Mouse (Mus musculus) kidney, adult 2 months (tissue): ENCODE data around the gene Pld1. TPM values are rescaled to one million over a fixed set of nuclear protein-coding genes. Genes with fewer than 3 reads are reported as not detected.
A peak's percentile ranks its signal among the peaks of the same experiment; 100 is the strongest.

Experiments used
- DNase-seq: peaks from one replicate; pipeline ENCODE4 v3.0.0; 2021
- H3K27ac ChIP-seq: fragments of 200-500 bp; 2 replicates; pipeline ENCODE4 v1.5.1; 2012; ENCODE audit warnings: low read depth, low read length, control low read depth, inconsistent platforms; ENCODE audit not compliant: insufficient read depth
- H3K27me3 ChIP-seq: fragments of 200-500 bp; replicated peaks from 2 replicates; pipeline ENCODE4 v1.6.1; 2012; ENCODE audit warnings: mild to moderate bottlenecking, moderate library complexity, low read length, inconsistent platforms; ENCODE audit not compliant: control insufficient read depth, insufficient read depth
- H3K36me3 ChIP-seq: fragments of 200-500 bp; 2 replicates; pipeline ENCODE4 v1.6.1; 2012; ENCODE audit warnings: mild to moderate bottlenecking, moderate library complexity, low read length, inconsistent platforms; ENCODE audit not compliant: control insufficient read depth, insufficient read depth
- H3K4me1 ChIP-seq: fragments of 200-500 bp; 2 replicates; pipeline ENCODE4 v1.6.1; 2011; ENCODE audit warnings: low read length; ENCODE audit not compliant: control insufficient read depth, insufficient read depth
- H3K4me3 ChIP-seq: fragments of 200-500 bp; 2 replicates; pipeline ENCODE4 v1.5.1; 2011; ENCODE audit warnings: mild to moderate bottlenecking, low read depth, low read length, control low read depth; ENCODE audit not compliant: insufficient read depth
- CTCF ChIP-seq: fragments of 200-500 bp; conservative IDR thresholded peaks from 2 replicates; pipeline ENCODE4 v1.5.1; 2011; ENCODE audit warnings: low read depth, mild to moderate bottlenecking, control low read depth, low read length, moderate library complexity, mixed read lengths; ENCODE audit not compliant: insufficient read depth, insufficient read length
- POLR2A ChIP-seq: fragments of 200-500 bp; IDR thresholded peaks from one replicate; pipeline ENCODE4 v1.6.1; 2011; ENCODE audit warnings: low read depth, low read length, control low read depth
- WGBS: fragments of 180-500 bp; shearing (Covaris S2); methylation state at CpG from one replicate; pipeline ENCODE4 v1.1.7; 2018; 5-methylcytosine and 5-hydroxymethylcytosine counted together
- polyA plus RNA-seq: library from polyadenylated mRNA; depleted of rRNA; stranded (reverse); fragments of >200 nt; gene quantifications from 2 replicates; pipeline ENCODE4 v1.2.3, GENCODE M21; 2012

The Pld1 gene
- polyA plus RNA-seq, 1 experiment = 5.8 TPM

- H3K4me3 ChIP-seq = no peak overlapping the region
- H3K4me1 ChIP-seq = no peaks in the 10 kb centered on the region
- WGBS = 91% methylated on average over 3 of the region's 3 CpGs
- no peak overlapping the region for H3K27ac ChIP-seq
- H3K36me3 ChIP-seq = no peaks in the 10 kb centered on the region
- DNase-seq = no peak
- TF ChIP-seq POLR2A (no peak), CTCF (no peak)
- H3K27me3 ChIP-seq = no peaks in the 10 kb centered on the region
These were observed 207.0 kb downstream of the Pld1 start for GRCm38 (mm10) chr3:28145461-28145860.

DNA sequence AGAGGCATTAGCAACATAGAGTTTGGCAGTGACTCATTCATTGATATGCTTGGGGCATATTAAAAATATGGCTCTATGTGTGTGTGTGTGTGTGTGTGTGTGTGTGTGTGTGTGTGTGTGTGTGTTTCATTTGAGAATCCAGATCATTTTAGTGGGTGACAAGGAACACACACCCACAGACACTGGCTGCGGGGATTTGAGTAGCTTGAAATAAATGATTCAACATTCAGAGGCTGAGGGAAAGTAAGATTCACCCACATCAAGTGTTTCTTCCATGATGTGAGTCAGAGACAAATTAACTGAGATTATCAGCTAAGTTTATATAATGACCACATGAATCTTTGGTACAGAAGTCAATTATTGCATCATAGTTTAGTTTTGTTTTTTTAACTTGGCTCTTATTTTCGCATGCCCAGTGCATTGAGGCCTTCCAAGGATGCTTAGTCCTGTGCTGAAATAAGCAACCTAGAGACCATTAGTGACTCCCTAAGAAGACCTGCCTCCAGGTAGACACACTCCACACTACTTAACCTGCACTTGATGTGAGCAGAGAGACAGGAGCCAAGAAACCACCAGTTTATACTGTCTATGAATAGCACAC, 211.3 kb downstream of the Pld1 start:
- TF ChIP-seq POLR2A (no peak), CTCF (no peak)
- 91% methylated on average over 2 of the region's 2 CpGs for WGBS
- DNase-seq = no peak

GRCm38 (mm10) chr3:28158006-28158405, 219.5 kb downstream of the Pld1 start:
- H3K36me3 ChIP-seq = no peaks in the 10 kb centered on the region
- H3K4me3 ChIP-seq = no peak overlapping the region
- no peaks in the 10 kb centered on the region; the same call in 1 of the 2 replicates for H3K27me3 ChIP-seq
- H3K4me1 ChIP-seq = no peaks in the 10 kb centered on the region
- WGBS = 75% methylated on average over 2 of the region's 2 CpGs
- no peak for DNase-seq
- no peak overlapping the region for H3K27ac ChIP-seq
- no peak for TF ChIP-seq POLR2A

More for the DNA sequence above, 211.3 kb downstream of the Pld1 start:
- no peaks in the 10 kb centered on the region for H3K36me3 ChIP-seq
- no peak overlapping the region for H3K27ac ChIP-seq
- no peaks in the 10 kb centered on the region for H3K4me1 ChIP-seq
- no peak overlapping the region for H3K4me3 ChIP-seq
- H3K27me3 ChIP-seq = no peaks in the 10 kb centered on the region

GRCm38 (mm10) chr3:28158916-28159315, 220.4 kb downstream of the Pld1 start:
- H3K36me3 ChIP-seq = no peaks in the 10 kb centered on the region
- 92% methylated on average over 3 of the region's 3 CpGs for WGBS
- no peak overlapping the region for H3K4me3 ChIP-seq
- no peaks in the 10 kb centered on the region for H3K4me1 ChIP-seq
- H3K27me3 ChIP-seq = no peaks in the 10 kb centered on the region; the same call in 1 of the 2 replicates
- no peak for DNase-seq
- H3K27ac ChIP-seq = no peak overlapping the region
- TF ChIP-seq POLR2A (no peak), CTCF (no peak)

GRCm38 (mm10) chr3:28162346-28162745, 223.9 kb downstream of the Pld1 start:
- Histone ChIP-seq H3K4me3 (no peak overlapping the region), H3K27ac (no peak overlapping the region), H3K4me1 (no peaks in the 10 kb centered on the region), H3K27me3 (no peaks in the 10 kb centered on the region; the same call in 1 of the 2 replicates), H3K36me3 (no peaks in the 10 kb centered on the region)
- WGBS = 92% methylated on average over 4 of the region's 4 CpGs
- no peak for TF ChIP-seq POLR2A
- no peak for TF ChIP-seq CTCF
- no peak for DNase-seq

- no peak for TF ChIP-seq CTCF
- no peak for TF ChIP-seq POLR2A
- no peaks in the 10 kb centered on the region for H3K4me1 ChIP-seq
- 30% methylated on average over 1 of the region's 1 CpGs for WGBS
These were observed 226.2 kb downstream of the Pld1 start for GRCm38 (mm10) chr3:28164678-28165077.

DNA sequence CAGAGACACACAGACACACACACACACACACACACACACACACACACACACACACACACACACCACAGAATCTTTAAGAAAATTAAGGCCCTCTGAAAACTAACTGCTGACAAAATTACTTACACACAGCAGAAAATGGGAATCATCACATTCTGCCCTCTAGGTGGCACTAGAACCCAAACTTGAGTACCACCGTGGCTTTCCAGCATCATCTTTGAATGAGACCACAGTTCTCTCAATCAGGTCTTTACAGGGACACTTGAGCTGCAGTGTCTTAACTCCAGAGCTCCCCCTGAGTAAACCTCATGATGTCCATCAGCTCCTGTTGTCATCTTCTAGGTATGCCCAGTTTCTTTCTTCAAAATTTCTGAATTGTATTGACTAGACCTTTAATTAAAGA, 227.1 kb downstream of the Pld1 start:
- Histone ChIP-seq H3K27me3 (no peaks in the 10 kb centered on the region), H3K36me3 (no peaks in the 10 kb centered on the region), H3K4me1 (no peaks in the 10 kb centered on the region), H3K27ac (no peak overlapping the region), H3K4me3 (no peak overlapping the region)
- peak; percentile 64 for DNase-seq
- TF ChIP-seq POLR2A = no peak
- TF ChIP-seq CTCF = peak; percentile 49
- 0% methylated on average over 1 of the region's 1 CpGs for WGBS

More at GRCm38 (mm10) chr3:28164678-28165077, 226.2 kb downstream of the Pld1 start:
- DNase-seq = no peak
- no peak overlapping the region for H3K27ac ChIP-seq
- H3K27me3 ChIP-seq = no peaks in the 10 kb centered on the region
- no peak overlapping the region for H3K4me3 ChIP-seq
- H3K36me3 ChIP-seq = no peaks in the 10 kb centered on the region
